Mouse (Mus musculus): Measurements from ENCODE around the gene Clybl. TPM values are rescaled to one million over a fixed set of nuclear protein-coding genes. Genes with fewer than 3 reads are reported as not detected.

Gene Clybl
- polyA plus RNA-seq, 1 experiment from 2014 or later: 19.9 TPM

GRCm38 (mm10) chr14:122171031-122171430, 10.5 kb upstream of the Clybl start:
- H3K27ac ChIP-seq: no peak overlapping the region
- WGBS: 78% methylated on average over 7 of the region's 7 CpGs
- H3K4me3 ChIP-seq: no peak overlapping the region
- peaks cover 4% of the 10 kb centered on the region; the same call in 1 of the 2 replicates for H3K4me1 ChIP-seq
- no peaks in the 10 kb centered on the region for H3K36me3 ChIP-seq
- ATAC-seq (ENCODE audit: insufficient number of reproducible peaks, insufficient read depth, low FRiP score, low TSS enrichment, low read depth): no peak
- H3K4me2 ChIP-seq: no peak overlapping the region
- no peak overlapping the region for H3K9ac ChIP-seq
- H3K27me3 ChIP-seq: no peaks in the 10 kb centered on the region
- no peaks in the 10 kb centered on the region for H3K9me3 ChIP-seq

- Histone ChIP-seq H3K36me3 (no peaks in the 10 kb centered on the region), H3K27me3 (no peaks in the 10 kb centered on the region), H3K4me3 (no peak overlapping the region), H3K4me2 (no peak overlapping the region), H3K27ac (no peak overlapping the region), H3K9me3 (no peaks in the 10 kb centered on the region), H3K9ac (no peak overlapping the region), H3K4me1 (peaks cover 7% of the 10 kb centered on the region; the same call in 1 of the 2 replicates)
- no peak for ATAC-seq (ENCODE audit: insufficient number of reproducible peaks, insufficient read depth, low FRiP score, low TSS enrichment, low read depth)
- 74% methylated on average over 14 of the region's 14 CpGs for WGBS
Observed at GRCm38 (mm10) chr14:122176263-122176798, 5.2 kb upstream of the Clybl start.

GRCm38 (mm10) chr14:122179262-122179661, 2.2 kb upstream of the Clybl start:
- H3K9me3 ChIP-seq: no peaks in the 10 kb centered on the region
- H3K27ac ChIP-seq: no peak overlapping the region
- 70% methylated on average over 16 of the region's 16 CpGs for WGBS
- H3K27me3 ChIP-seq: no peaks in the 10 kb centered on the region
- no peak overlapping the region for H3K4me2 ChIP-seq
- ATAC-seq (ENCODE audit: insufficient number of reproducible peaks, insufficient read depth, low FRiP score, low TSS enrichment, low read depth): no peak
- H3K36me3 ChIP-seq: no peaks in the 10 kb centered on the region
- H3K4me1 ChIP-seq: 0 out of 2 replicates have a peak, but pooled peaks cover 4% of the 10 kb centered on the region
- H3K9ac ChIP-seq: no peak overlapping the region
- no peak overlapping the region for H3K4me3 ChIP-seq

- Histone ChIP-seq H3K4me1 (0 out of 2 replicates have a peak, but pooled peaks cover 4% of the 10 kb centered on the region), H3K27ac (0 out of 2 replicates have a peak overlapping the region, but pooled peaks have one; percentile 62), H3K9me3 (no peaks in the 10 kb centered on the region), H3K4me3 (peak overlapping the region; percentile 66), H3K9ac (peak overlapping the region; percentile 76), H3K4me2 (peak overlapping the region; percentile 65), H3K36me3 (no peaks in the 10 kb centered on the region), H3K27me3 (no peaks in the 10 kb centered on the region)
- WGBS: 1% methylated on average over 12 of the region's 12 CpGs
- peak; percentile 40 for ATAC-seq (ENCODE audit: insufficient number of reproducible peaks, insufficient read depth, low FRiP score, low TSS enrichment, low read depth)
Observed at GRCm38 (mm10) chr14:122181815-122182157, 282 bp downstream of the Clybl start.

GRCm38 (mm10) chr14:122182220-122182619, 716 bp downstream of the Clybl start:
- Histone ChIP-seq H3K27ac (no peak overlapping the region), H3K4me3 (0 out of 2 replicates have a peak overlapping the region, but pooled peaks have one; percentile 66), H3K4me1 (0 out of 2 replicates have a peak, but pooled peaks cover 4% of the 10 kb centered on the region), H3K36me3 (no peaks in the 10 kb centered on the region), H3K4me2 (peak overlapping the region; percentile 65), H3K27me3 (no peaks in the 10 kb centered on the region), H3K9me3 (no peaks in the 10 kb centered on the region), H3K9ac (no peak overlapping the region)
- ATAC-seq (ENCODE audit: insufficient number of reproducible peaks, insufficient read depth, low FRiP score, low TSS enrichment, low read depth): no peak
- 80% methylated on average over 6 of the region's 6 CpGs for WGBS

- no peak overlapping the region for H3K4me3 ChIP-seq
- H3K27ac ChIP-seq: no peak overlapping the region
- no peaks in the 10 kb centered on the region for H3K27me3 ChIP-seq
- H3K9ac ChIP-seq: no peak overlapping the region
- H3K4me2 ChIP-seq: no peak overlapping the region
- no peaks in the 10 kb centered on the region for H3K9me3 ChIP-seq
- H3K36me3 ChIP-seq: no peaks in the 10 kb centered on the region
- WGBS: 82% methylated on average over 11 of the region's 11 CpGs
- ATAC-seq (ENCODE audit: insufficient number of reproducible peaks, insufficient read depth, low FRiP score, low TSS enrichment, low read depth): no peak
- H3K4me1 ChIP-seq: 0 out of 2 replicates have a peak, but pooled peaks cover 4% of the 10 kb centered on the region
Observed at GRCm38 (mm10) chr14:122183974-122184373, 2.5 kb downstream of the Clybl start.

- H3K9ac ChIP-seq: no peak overlapping the region
- WGBS: 84% methylated on average over 5 of the region's 5 CpGs
- H3K27me3 ChIP-seq: no peaks in the 10 kb centered on the region
- no peaks in the 10 kb centered on the region for H3K9me3 ChIP-seq
- H3K4me3 ChIP-seq: no peak overlapping the region
- H3K27ac ChIP-seq: no peak overlapping the region
- ATAC-seq (ENCODE audit: insufficient number of reproducible peaks, insufficient read depth, low FRiP score, low TSS enrichment, low read depth): no peak
- H3K4me2 ChIP-seq: no peak overlapping the region
- no peaks in the 10 kb centered on the region for H3K4me1 ChIP-seq
- H3K36me3 ChIP-seq: no peaks in the 10 kb centered on the region
Observed at GRCm38 (mm10) chr14:122188250-122188649, 6.7 kb downstream of the Clybl start.

- no peaks in the 10 kb centered on the region for H3K9me3 ChIP-seq
- no peak overlapping the region for H3K4me2 ChIP-seq
- no peaks in the 10 kb centered on the region for H3K27me3 ChIP-seq
- 79% methylated on average over 5 of the region's 5 CpGs for WGBS
- no peak for ATAC-seq (ENCODE audit: insufficient number of reproducible peaks, insufficient read depth, low FRiP score, low TSS enrichment, low read depth)
- no peak overlapping the region for H3K4me3 ChIP-seq
- no peak overlapping the region for H3K27ac ChIP-seq
- H3K36me3 ChIP-seq: no peaks in the 10 kb centered on the region
- H3K9ac ChIP-seq: no peak overlapping the region
- no peaks in the 10 kb centered on the region for H3K4me1 ChIP-seq
Observed at GRCm38 (mm10) chr14:122189901-122190300, 8.4 kb downstream of the Clybl start.

GRCm38 (mm10) chr14:122190527-122190926, 9.0 kb downstream of the Clybl start:
- H3K4me2 ChIP-seq: no peak overlapping the region
- H3K27me3 ChIP-seq: no peaks in the 10 kb centered on the region
- WGBS: 19% methylated on average over 2 of the region's 2 CpGs
- H3K9me3 ChIP-seq: no peaks in the 10 kb centered on the region
- no peak overlapping the region for H3K9ac ChIP-seq
- H3K4me1 ChIP-seq: no peaks in the 10 kb centered on the region
- no peak for ATAC-seq (ENCODE audit: insufficient number of reproducible peaks, insufficient read depth, low FRiP score, low TSS enrichment, low read depth)
- H3K27ac ChIP-seq: no peak overlapping the region
- H3K4me3 ChIP-seq: no peak overlapping the region
- H3K36me3 ChIP-seq: no peaks in the 10 kb centered on the region

GRCm38 (mm10) chr14:122190941-122191510, 9.5 kb downstream of the Clybl start:
- Histone ChIP-seq H3K36me3 (no peaks in the 10 kb centered on the region), H3K27ac (no peak overlapping the region), H3K4me3 (no peak overlapping the region), H3K9me3 (no peaks in the 10 kb centered on the region), H3K4me1 (no peaks in the 10 kb centered on the region), H3K9ac (no peak overlapping the region), H3K27me3 (no peaks in the 10 kb centered on the region), H3K4me2 (no peak overlapping the region)
- 14% methylated on average over 7 of the region's 7 CpGs for whole genome bisulfite sequencing
- ATAC-seq (ENCODE audit: insufficient number of reproducible peaks, insufficient read depth, low FRiP score, low TSS enrichment, low read depth): no peak; the same call in 1 of the 2 replicates

- no peak for ATAC-seq (ENCODE audit: insufficient number of reproducible peaks, insufficient read depth, low FRiP score, low TSS enrichment, low read depth)
- WGBS: 96% methylated on average over 8 of the region's 8 CpGs
- H3K27ac ChIP-seq: no peak overlapping the region
- H3K36me3 ChIP-seq: no peaks in the 10 kb centered on the region
- no peak overlapping the region for H3K9ac ChIP-seq
- no peak overlapping the region for H3K4me2 ChIP-seq
- H3K9me3 ChIP-seq: no peaks in the 10 kb centered on the region
- H3K4me3 ChIP-seq: no peak overlapping the region
- H3K27me3 ChIP-seq: no peaks in the 10 kb centered on the region
- H3K4me1 ChIP-seq: no peaks in the 10 kb centered on the region
Observed at GRCm38 (mm10) chr14:122194630-122195029, 13.1 kb downstream of the Clybl start.

GRCm38 (mm10) chr14:122196851-122197250, 15.3 kb downstream of the Clybl start:
- H3K9ac ChIP-seq: no peak overlapping the region
- no peak overlapping the region for H3K4me2 ChIP-seq
- peaks cover 7% of the 10 kb centered on the region; the same call in 1 of the 2 replicates for H3K4me1 ChIP-seq
- no peak overlapping the region for H3K27ac ChIP-seq
- H3K4me3 ChIP-seq: no peak overlapping the region
- ATAC-seq (ENCODE audit: insufficient number of reproducible peaks, insufficient read depth, low FRiP score, low TSS enrichment, low read depth): no peak
- no peaks in the 10 kb centered on the region for H3K36me3 ChIP-seq
- no peaks in the 10 kb centered on the region for H3K9me3 ChIP-seq
- no peaks in the 10 kb centered on the region for H3K27me3 ChIP-seq
- WGBS: 78% methylated on average over 6 of the region's 6 CpGs
